Mouse (Mus musculus) brain, embryonic 18.5 days (tissue): ENCODE measurements at regions not wholly inside any gene's neighbourhood (a gene's known extent, or its start where the extent isn't known, plus 50 kb on each side); places are given as distances from the start of the nearest gene placed in this dataset.

ENCODE experiments used
- DNase-seq: peaks from one replicate; pipeline ENCODE4 v3.0.0-alpha.2; 2012; ENCODE audit warnings: low read depth, low spot score

DNA sequence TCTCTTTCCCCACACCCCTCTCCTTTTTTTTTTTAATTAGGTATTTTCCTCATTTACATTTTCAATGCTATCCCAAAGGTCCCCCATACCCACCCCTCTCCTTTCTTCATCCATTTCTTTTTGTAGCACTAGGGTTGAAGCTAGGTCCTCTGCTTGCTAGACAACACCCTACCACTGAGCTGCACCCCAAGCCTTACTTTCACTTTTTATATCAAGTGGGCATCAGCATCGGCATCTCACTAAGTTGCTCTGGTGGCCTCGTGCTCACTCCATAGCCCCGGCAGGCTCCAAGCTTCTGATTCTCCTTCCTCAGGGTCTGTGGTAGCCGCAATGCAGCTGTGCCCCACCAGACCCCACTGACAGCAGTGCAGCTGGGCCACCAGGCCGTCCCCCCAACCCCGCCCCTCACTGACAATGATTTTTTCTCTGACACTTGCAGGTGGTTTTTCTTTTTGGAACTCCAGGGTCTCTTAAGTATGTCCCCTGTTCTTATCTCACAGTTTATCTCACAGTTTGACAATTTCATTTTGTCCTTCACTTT lies 77.5 kb downstream of the Nufip1 start:
- no peak for DNase-seq

GRCm38 (mm10) chr14:76195324-76195723 lies 84.6 kb downstream of the Nufip1 start:
- DNase-seq, result no peak

DNA sequence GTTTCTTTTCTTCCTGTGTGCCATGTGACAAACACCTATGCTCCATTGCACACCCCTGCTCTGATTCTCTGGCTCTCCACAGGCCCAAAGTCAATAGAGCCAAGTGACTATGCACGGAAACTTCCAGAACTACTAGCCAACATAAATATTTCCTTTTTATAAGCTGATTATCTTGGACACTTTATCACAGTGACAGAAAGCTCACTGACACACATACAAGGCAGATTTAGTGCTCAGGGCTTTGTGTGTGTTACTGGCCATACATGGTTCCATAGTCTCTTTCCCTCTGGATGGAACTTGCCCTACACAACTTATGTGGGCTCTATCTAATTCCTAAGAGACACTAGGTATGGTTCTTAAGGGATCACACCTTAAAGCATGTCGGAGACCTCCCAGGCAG lies 86.7 kb downstream of the Nufip1 start:
- no peak for DNase-seq

GRCm38 (mm10) chr14:76198406-76198805 lies 87.7 kb downstream of the Nufip1 start:
- no peak for DNase-seq

- no peak for DNase-seq
Observed at GRCm38 (mm10) chr14:76202595-76202994, 91.9 kb downstream of the Nufip1 start.

DNA sequence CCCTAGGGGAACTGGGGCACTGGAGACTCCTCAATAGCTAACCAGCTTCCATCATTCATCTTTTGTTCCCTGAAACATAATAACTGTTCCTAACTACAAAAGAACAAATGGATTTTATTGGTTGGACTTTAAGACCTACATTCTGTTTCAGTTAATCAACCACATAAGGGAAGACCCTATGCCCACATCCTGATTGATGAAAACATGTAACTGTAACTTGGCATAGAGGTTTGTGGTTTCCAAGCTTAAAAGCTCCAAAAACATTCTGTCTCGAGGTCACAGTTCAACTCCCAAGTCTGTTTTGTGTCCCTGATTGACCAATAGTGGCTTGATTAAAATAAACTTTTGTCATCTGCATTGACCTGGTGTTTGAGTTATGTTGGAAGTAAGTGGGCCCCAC lies 92.4 kb downstream of the Nufip1 start:
- no peak for DNase-seq

- DNase-seq, result no peak
Observed at GRCm38 (mm10) chr14:76216446-76217177, 105.9 kb downstream of the Nufip1 start.

- DNase-seq, result no peak
Observed at GRCm38 (mm10) chr14:76217178-76217500, 106.4 kb downstream of the Nufip1 start.

DNA sequence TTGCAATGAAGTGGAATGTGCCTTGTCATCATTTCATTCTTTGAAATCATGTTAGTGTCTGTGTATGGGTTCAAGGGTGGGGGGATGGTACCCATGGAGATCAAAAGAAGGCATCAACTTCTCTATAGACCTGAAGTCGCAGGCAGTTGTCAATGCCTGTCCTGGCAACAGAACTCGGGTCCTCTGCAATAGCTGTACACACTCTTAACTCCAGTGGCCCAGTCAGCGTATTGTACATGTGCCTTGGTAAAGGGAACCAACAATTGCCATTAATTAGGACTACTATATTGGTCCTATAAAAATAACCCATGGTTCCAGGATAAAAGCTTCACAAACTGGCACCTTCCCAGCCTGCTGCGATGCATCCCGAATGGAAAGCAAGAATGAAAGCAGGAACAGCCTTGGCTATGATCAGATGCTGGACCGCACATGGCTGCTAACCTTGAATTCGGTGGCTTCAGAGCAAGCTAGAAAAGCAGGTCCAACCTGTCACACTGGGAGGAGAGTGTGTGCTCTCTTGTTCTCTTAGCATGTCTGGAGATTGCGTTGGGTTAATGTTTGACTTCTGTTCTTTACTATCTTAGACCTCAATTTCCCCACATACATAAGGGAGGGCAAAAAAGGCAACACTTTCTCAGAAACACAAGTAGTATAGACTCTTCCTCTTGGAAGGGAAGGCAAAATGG lies 107.0 kb downstream of the Nufip1 start:
- no peak for DNase-seq

GRCm38 (mm10) chr14:76220952-76221351 lies 110.3 kb downstream of the Nufip1 start:
- DNase-seq, result no peak

DNA sequence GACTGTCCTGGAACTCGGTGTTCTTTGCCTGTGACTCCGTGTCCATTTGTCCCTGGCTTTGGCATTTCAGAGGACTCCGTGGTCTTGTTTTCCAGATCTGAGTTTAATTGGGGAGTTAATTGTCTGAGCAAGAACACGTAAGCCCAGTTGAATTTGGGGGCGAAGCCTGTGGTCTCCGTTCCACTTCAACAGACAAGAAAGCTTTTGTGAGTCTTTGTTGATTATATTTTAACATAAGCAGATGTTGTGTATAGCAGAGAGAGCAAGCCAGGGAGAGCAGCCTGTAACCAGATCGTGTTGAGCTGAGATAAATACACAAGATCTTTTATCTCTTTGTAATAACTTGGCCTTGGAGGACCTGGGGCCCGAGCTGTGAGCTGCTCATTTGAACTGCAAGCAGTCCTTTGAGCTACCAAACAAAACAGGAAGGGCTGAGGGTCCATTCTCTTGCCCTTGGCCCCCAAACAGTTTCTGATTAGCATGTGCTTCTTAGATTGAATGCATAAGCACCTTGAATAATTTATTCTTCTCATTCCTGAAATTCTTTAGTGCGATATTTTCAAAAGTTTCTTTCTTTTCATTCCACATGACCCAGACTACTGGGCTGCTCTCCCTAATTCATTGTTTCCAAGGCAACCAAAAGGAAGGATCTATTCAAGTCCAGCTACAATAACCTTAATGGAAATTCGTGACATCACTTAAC lies 111.1 kb downstream of the Nufip1 start:
- DNase-seq, result no peak

DNA sequence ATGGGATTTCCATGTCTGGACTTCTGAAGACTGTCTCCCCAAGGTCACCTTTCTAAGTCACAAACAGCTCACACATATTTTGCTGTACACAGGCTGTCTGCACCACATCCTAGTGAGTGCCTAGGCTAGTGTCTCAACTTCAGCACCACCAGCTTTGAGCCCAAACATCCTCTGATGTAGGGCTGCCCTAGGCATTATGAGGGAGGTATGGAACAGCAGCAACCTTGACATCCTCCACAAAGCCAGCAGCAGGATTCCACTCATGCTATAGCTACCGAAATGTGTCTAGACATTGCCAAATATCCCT lies 111.6 kb downstream of the Nufip1 start:
- DNase-seq, result no peak

- DNase-seq, result no peak
Observed at GRCm38 (mm10) chr14:76223036-76223650, 112.5 kb downstream of the Nufip1 start.

- no peak for DNase-seq
Observed at GRCm38 (mm10) chr14:76223903-76224302, 113.2 kb downstream of the Nufip1 start.

GRCm38 (mm10) chr14:76225532-76225931 lies 114.8 kb downstream of the Nufip1 start:
- DNase-seq, result no peak

DNA sequence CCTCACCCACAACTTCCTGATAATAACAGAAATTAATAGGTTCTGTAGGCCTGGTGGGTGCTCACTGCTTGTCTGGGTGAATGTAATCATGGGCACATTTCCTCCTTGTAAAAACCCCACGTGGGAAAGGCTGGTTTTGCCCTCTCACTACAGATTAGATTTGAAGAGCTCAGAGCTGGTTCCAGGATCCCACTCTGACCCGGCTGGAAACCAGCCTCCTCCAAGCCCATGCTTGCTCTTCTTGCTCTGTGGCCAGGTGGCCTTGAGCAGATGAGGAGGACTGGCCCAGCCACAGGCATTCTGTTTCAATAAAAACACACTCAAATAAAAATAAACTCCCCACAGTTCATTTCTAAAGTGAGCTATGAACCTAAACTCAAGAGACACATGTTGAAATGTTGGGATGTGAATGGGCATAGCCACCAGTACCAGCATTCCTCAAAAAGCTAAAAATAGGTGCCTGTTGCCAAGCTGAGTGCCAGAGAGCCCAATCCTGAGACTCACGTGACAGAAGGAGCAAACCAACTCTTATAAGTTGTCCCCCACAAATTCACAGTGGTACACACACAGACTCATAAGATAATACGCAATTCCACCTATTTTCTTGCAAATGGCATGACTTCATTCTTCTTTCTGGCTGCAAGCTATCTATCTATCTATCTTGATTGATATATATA lies 116.1 kb downstream of the Nufip1 start:
- DNase-seq, result no peak

DNA sequence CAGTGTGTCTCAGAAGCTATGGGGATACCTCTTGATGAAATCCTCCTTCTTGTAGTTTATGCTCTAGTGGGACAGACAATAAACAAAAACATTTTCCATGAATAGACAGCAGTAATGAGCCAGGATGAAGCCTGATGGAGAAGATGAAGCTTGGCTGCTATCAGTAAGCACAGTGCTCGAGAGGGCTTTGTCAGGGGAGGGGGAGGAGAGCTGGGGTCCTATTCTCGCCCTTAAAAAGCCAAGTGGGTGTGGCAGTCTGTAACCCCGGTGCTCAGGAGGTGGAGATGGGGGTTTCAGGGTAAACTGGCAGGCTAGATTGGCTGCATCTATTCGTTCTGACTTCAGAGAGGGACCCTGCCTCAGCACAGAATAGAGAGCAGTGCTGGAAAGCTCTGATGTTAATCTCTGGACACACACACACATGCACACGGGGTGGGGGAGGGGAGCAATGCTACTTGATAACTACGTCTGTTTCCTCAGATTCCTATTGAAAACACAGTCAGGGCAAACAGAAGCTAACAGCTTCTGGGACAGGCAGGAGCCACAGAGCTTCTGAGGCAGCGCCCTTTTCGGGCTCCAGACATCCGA lies 118.4 kb downstream of the Nufip1 start:
- DNase-seq, result no peak

GRCm38 (mm10) chr14:76239856-76240493 lies 129.3 kb downstream of the Nufip1 start:
- no peak for DNase-seq

DNA sequence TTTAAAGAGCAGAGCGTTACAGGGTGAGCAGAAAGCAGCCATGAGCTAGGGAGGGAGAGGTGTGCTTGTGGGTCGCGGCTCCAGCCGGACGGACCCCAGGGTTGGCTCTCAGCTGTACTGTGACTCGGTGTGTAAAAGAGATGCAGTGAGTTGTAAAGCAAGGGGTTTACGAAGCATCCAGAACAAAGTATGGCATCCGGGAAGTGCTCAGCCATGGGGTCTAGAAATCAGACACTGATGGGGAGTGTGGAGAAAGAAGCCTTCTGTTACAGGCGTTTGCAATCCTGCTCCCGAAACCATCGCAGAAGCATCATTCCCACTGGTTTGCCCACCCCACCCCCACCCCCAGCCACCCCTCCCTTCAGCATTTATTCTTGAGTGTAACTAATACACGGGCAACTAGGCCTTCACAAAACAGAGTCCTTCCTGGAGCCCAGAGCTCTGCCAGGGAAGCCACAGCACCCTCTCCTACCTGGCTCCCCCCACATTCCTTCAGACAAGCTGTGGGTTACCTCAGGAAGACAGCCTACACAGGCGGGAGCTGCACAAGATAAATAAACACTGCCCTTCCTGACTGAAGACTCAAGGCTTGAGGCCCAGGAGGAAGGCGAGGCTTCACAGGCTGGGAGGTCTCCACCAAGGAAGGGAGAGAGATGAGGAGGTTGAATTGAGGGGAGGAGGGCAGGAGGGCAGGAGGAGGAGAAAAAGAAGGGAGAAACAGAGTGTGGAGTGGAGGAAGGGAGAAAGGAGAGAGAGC lies 133.1 kb downstream of the Nufip1 start:
- DNase-seq, result no peak
